Comparison of ENCODE assay signal across 23 mouse cellular contexts in genomic region chr14:101862088-101862487, GRCm38 (mm10).
A peak's percentile ranks its signal among the peaks of the same experiment; 100 is the strongest.
DNase-seq lines count a peak whose midpoint lies in the region; ATAC-seq and TF ChIP-seq lines count a peak whose summit lies in the region.
"Had no signal": no experiment of that assay in that cellular context is flagged by ENCODE, and none has a peak within 500 bp of the region (broad histone marks: within the 10 kb centered on the region; RNA-seq: fewer than 3 reads in every experiment).

No protein-coding gene starts in this region.

- H3K36me3 ChIP-seq in heart, embryonic 13.5 days = no peaks in the 10 kb centered on the region
- no peaks in the 10 kb centered on the region for H3K36me3 ChIP-seq in heart, embryonic 12.5 days
- no peaks in the 10 kb centered on the region for H3K36me3 ChIP-seq in kidney, adult 2 months (ENCODE audit: control insufficient read depth, insufficient read depth, low read length)
- H3K36me3 ChIP-seq in stomach, postnatal 0 days (ENCODE audit: control insufficient read depth, insufficient read depth, low read length) = no peaks in the 10 kb centered on the region
- H3K36me3 ChIP-seq: embryonic facial prominence, embryonic 10.5 days; G1E; hindbrain, embryonic 12.5 days; kidney, embryonic 15.5 days had no signal

- H3K4me1 ChIP-seq in heart, embryonic 13.5 days = peaks cover 36% of the 10 kb centered on the region
- peaks cover 13% of the 10 kb centered on the region for H3K4me1 ChIP-seq in heart, embryonic 12.5 days (replicated peaks)
- peaks cover 23% of the 10 kb centered on the region for H3K4me1 ChIP-seq in kidney, adult 2 months (ENCODE audit: control insufficient read depth, insufficient read depth, low read length)
- no peaks in the 10 kb centered on the region for H3K4me1 ChIP-seq in stomach, postnatal 0 days (replicated peaks; ENCODE audit: control insufficient read depth, insufficient read depth)
- H3K4me1 ChIP-seq: forebrain, embryonic 13.5 days; hindbrain, embryonic 12.5 days had no signal

- no peaks in the 10 kb centered on the region for H3K9me3 ChIP-seq in heart, embryonic 13.5 days
- H3K9me3 ChIP-seq in heart, embryonic 12.5 days (replicated peaks) = no peaks in the 10 kb centered on the region
- H3K9me3 ChIP-seq in stomach, postnatal 0 days (ENCODE audit: control insufficient read depth, low read length) = no peaks in the 10 kb centered on the region
- H3K9me3 ChIP-seq: embryonic facial prominence, embryonic 10.5 days; forebrain, embryonic 13.5 days; hindbrain, embryonic 12.5 days; kidney, embryonic 15.5 days had no signal

- no peak for DNase-seq in kidney, adult 2 months
- DNase-seq in kidney, postnatal 4 days = no peak
- DNase-seq in stomach, postnatal 0 days (ENCODE audit: low spot score) = no peak
- DNase-seq in cerebellum, adult 11 months = no peak
- DNase-seq: adrenal gland, adult 8-10 months; B cell, adult 2 months; cerebellum, adult 18-20 months; cerebellum, adult 9-11 months; cerebellum, postnatal 36 days; forebrain, postnatal 0 days; gastrocnemius, postnatal 36 days; heart, postnatal 10 days; kidney, adult 11 months had no signal

- no peak overlapping the region for H3K4me2 ChIP-seq in heart, embryonic 13.5 days
- no peak overlapping the region for H3K4me2 ChIP-seq in heart, embryonic 12.5 days
- H3K4me2 ChIP-seq in stomach, postnatal 0 days (replicated peaks; ENCODE audit: low read depth) = no peak overlapping the region
- H3K4me2 ChIP-seq: forebrain, embryonic 13.5 days; hindbrain, embryonic 12.5 days; kidney, embryonic 15.5 days had no signal

- no peaks in the 10 kb centered on the region for H3K27me3 ChIP-seq in heart, embryonic 13.5 days (replicated peaks)
- no peaks in the 10 kb centered on the region for H3K27me3 ChIP-seq in heart, embryonic 12.5 days (replicated peaks)
- no peaks in the 10 kb centered on the region for H3K27me3 ChIP-seq in kidney, adult 2 months (replicated peaks; ENCODE audit: control insufficient read depth, insufficient read depth, low read length)
- H3K27me3 ChIP-seq in stomach, postnatal 0 days (ENCODE audit: control insufficient read depth, insufficient read depth, low read length) = no peaks in the 10 kb centered on the region
- H3K27me3 ChIP-seq: forebrain, embryonic 13.5 days; hindbrain, embryonic 12.5 days; kidney, embryonic 15.5 days had no signal

- WGBS in heart, embryonic 13.5 days = 70% methylated on average over 3 of the region's 3 CpGs
- 52% methylated on average over 3 of the region's 3 CpGs for WGBS in heart, embryonic 12.5 days
- WGBS in kidney, adult 2 months = 64% methylated on average over 3 of the region's 3 CpGs
- WGBS in stomach, postnatal 0 days = 57% methylated on average over 3 of the region's 3 CpGs

- no peak for TF ChIP-seq CTCF in kidney, adult 2 months (conservative IDR thresholded peaks at IDR 0.05; ENCODE audit: insufficient read depth, insufficient read length, low read depth, low read length)
- no peak for TF ChIP-seq CTCF in stomach, postnatal 0 days (IDR thresholded peaks at IDR 0.05; ENCODE audit: low read depth)

- TF ChIP-seq EP300 in stomach, postnatal 0 days (optimal IDR thresholded peaks at IDR 0.05) = no peak

- no peak for ATAC-seq in heart, embryonic 13.5 days (ENCODE audit: extremely low read depth, insufficient number of reproducible peaks, low FRiP score, low TSS enrichment)
- ATAC-seq in heart, embryonic 12.5 days (ENCODE audit: insufficient number of reproducible peaks, low FRiP score) = no peak
- peak; percentile 76; the same call in 1 of the 2 replicates for ATAC-seq in common myeloid progenitor, adult 5-6 weeks (replicated peaks; ENCODE audit: low read depth, poor library complexity, severe bottlenecking)
- ATAC-seq in stomach, postnatal 0 days (ENCODE audit: low FRiP score, low TSS enrichment) = no peak
- ATAC-seq: CD4-positive, CD25-positive, alpha-beta regulatory T cell, adult 4 months; forebrain, embryonic 13.5 days; forebrain, postnatal 0 days; hindbrain, embryonic 16.5 days had no signal

- no peak for TF ChIP-seq POLR2A in kidney, adult 2 months (IDR thresholded peaks at IDR 0.05; ENCODE audit: low read depth, low read length)

- H3K27ac ChIP-seq in heart, embryonic 13.5 days (replicated peaks) = peak overlapping the region; percentile 33; the same call in 1 of the 2 replicates
- no peak overlapping the region for H3K27ac ChIP-seq in heart, embryonic 12.5 days (ENCODE audit: poor library complexity, severe bottlenecking)
- H3K27ac ChIP-seq in kidney, adult 2 months (ENCODE audit: insufficient read depth, low read depth, low read length) = peak overlapping the region; percentile 20; the same call in 1 of the 2 replicates
- H3K27ac ChIP-seq in stomach, postnatal 0 days (replicated peaks) = 0 out of 2 replicates have a peak overlapping the region, but pooled peaks have one; percentile 4
- H3K27ac ChIP-seq: embryonic facial prominence, embryonic 10.5 days; forebrain, embryonic 13.5 days; hindbrain, embryonic 12.5 days; kidney, embryonic 15.5 days had no signal

- H3K9ac ChIP-seq in heart, embryonic 13.5 days = no peak overlapping the region
- no peak overlapping the region for H3K9ac ChIP-seq in heart, embryonic 12.5 days
- H3K9ac ChIP-seq in stomach, postnatal 0 days (ENCODE audit: low read length) = no peak overlapping the region
- H3K9ac ChIP-seq: forebrain, embryonic 13.5 days; forebrain, postnatal 0 days; hindbrain, embryonic 12.5 days; kidney, embryonic 15.5 days had no signal

- H3K4me3 ChIP-seq in heart, embryonic 13.5 days = no peak overlapping the region
- no peak overlapping the region for H3K4me3 ChIP-seq in heart, embryonic 12.5 days
- no peak overlapping the region for H3K4me3 ChIP-seq in kidney, adult 2 months (ENCODE audit: insufficient read depth, low read depth, low read length)
- H3K4me3 ChIP-seq in stomach, postnatal 0 days (ENCODE audit: low read depth, low read length) = no peak overlapping the region
- H3K4me3 ChIP-seq: embryonic facial prominence, embryonic 10.5 days; forebrain, embryonic 13.5 days; hindbrain, embryonic 12.5 days; kidney, embryonic 15.5 days had no signal
